Mouse (Mus musculus) right cerebral cortex, postnatal 25 days (tissue): ENCODE measurements around the gene Usp21.
"Not testable (repeated sequence)": the region's sequence is repeated elsewhere in the genome, so short reads cannot be mapped to it uniquely, and the experiment has no call there.

Experiments
- DNase-seq: peaks from one replicate; pipeline ENCODE4 v3.0.0; 2022

Gene Usp21

GRCm38 (mm10) chr1:171287136-171288081 lies at the start of gene Usp21:
Gene Usp21, minus strand, starts transcription at chr1:171287991.
- peak; percentile 95 for DNase-seq

DNA sequence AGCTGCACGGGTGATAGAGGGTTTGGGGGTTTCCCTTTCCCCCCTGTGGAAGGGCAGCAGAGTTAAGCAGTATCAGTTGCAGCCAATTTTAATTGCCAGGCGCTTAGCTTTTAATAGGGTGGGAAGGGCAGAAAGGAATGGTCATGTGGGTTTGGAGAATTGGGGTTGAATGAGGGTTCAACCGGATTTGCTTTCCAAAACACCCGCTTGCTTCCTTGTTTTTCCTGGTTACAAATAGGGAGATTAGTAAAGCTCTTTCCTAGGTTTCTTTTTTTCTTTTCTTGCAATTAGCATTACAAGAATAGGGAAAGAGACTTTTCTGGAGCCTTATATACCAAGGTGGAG lies 42.4 kb upstream of the Usp21 start:
- DNase-seq = no peak

GRCm38 (mm10) chr1:171329433-171330215 lies 41.8 kb upstream of the Usp21 start:
- DNase-seq = peak; percentile 34

- peak; percentile 93 for DNase-seq
These were observed 41.1 kb upstream of the Usp21 start, which contains the start of gene Dedd for GRCm38 (mm10) chr1:171328839-171329432. Gene Dedd, plus strand, starts transcription at chr1:171329145.

DNA sequence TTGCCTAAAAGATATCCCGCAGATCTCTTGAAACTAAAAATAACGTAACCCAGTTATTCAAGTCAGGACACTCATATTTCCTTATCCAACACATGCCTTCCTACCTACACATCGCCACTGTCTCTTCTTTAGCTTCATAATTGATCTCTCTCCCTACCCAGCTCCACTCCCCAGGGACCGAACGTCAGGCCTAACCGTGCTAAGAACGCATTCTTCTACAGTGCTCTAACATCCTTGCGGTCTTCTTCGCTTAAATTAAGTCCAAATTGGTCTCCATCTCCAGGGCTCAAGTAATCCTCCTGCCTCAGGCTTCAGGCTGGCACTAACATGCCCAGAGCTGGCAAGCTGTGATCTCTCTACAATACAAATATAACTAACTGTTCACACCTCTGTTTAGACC lies 40.5 kb upstream of the Usp21 start:
- no peak for DNase-seq

DNA sequence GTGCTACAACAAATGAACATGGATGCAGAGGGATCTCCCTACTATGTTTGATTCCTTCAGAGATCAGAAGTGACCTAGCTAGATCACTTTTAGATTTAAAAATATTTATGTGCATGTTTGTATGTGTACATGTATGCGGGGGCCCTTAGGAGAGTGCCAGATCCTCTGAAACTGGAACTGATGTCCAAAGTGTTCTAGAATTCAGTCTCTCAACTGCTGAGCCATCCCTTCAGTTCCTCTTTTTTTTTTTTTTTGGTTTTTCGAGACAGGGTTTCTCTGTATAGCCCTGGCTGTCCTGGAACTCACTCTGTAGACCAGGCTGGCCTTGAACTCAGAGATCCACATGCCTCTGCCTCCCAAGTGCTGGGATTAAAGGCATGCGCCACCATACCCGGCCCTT lies 38.8 kb upstream of the Usp21 start:
- not testable (repeated sequence) for DNase-seq

DNA sequence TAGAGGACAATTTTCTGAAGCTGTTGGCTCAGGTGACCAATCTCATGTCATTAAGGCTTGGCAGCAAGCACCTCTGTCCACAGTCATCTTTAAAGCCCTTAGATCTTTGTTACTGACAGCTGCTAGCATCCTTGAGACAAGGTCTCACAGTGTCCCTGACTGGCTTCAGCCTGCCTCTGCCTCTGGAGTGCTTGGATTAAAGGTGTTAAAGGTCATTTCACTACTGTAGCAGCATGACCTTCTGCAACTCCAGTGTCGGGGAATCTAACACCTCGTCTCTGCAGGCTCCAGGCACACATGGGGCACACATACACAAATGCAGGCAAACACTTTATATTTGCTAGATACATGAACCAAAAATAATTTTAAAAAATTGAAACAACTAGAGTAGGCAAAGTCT lies 37.8 kb upstream of the Usp21 start:
- no peak for DNase-seq

GRCm38 (mm10) chr1:171322012-171322411 lies 34.2 kb upstream of the Usp21 start:
- no peak for DNase-seq

DNA sequence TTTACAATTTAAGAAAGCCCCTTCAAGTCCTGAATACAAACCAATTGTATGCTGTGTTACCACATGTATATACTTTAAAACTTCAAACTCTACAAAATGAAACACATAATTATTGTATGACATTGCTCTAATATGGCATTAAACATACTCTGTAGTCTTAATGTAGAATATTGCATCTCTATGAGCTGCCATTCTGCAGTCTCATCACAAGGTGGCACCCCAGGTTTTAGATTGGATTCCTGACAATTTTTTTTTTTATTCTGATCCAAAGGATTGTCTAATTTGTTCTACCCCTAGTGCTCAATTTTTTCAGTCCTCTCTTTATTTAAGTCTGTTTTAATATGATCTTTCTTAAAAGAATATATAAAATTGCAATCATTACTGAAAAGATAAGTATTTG lies 33.6 kb upstream of the Usp21 start:
- no peak for DNase-seq

- no peak for DNase-seq
These were observed 32.4 kb upstream of the Usp21 start for GRCm38 (mm10) chr1:171320151-171320550.

DNA sequence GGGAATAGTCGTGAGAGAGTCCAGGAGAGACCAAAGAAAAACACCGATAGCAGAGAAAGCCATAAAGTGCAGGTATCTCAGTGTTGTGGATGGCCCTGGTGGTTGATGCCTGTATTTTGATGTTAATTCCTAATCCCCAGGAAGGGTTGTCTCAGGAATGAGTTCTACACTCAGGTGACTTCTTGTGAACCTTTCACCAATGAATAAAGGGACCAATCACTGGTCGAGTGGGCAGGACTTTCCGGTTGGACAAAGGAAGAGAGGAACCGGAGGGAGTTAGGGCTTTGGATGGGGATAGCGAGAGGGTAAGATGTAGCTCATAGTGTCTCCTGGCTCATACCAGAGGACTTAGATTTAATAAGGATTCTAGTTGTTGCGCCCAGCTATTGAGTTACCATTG lies 32.0 kb upstream of the Usp21 start:
- DNase-seq = no peak

GRCm38 (mm10) chr1:171309321-171309720 lies 21.5 kb upstream of the Usp21 start:
- no peak for DNase-seq

GRCm38 (mm10) chr1:171306157-171306556 lies 18.4 kb upstream of the Usp21 start:
- not testable (repeated sequence) for DNase-seq

DNA sequence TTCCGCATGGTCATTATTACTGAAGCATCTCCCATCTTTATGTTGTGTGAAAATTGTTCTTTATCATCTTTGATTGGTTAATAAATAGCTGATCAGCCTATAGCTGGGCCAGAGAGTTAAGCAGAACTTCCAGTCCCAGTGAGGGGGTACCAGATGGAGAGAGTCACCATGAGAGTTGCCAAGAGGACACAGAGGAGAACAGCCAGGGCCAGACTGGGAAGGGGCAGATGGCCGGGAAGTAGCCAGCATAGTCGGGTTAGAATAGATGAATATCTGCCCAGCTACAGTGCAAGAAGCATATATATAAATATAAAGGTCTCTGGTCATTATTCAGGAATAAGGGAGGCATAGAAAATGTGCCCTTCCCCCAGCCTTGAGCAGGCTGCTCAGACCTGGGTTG lies 10.4 kb upstream of the Usp21 start:
- no peak for DNase-seq

DNA sequence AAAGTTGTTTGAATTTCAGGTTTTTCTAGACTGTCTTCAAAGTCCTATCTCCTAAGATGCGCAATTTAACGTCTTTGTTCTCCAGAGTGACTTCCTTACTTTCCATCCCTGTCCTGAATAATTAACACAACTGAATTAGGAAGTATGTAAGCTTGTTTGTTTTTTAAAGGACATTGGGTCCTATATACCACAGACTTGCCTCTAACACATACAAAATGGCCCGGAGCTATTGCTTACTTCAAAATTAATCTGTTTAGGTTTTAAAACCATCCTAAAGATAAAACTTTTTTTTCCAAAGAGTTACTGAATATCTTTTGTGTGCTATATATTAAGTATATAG lies 7.2 kb upstream of the Usp21 start:
- DNase-seq = no peak

GRCm38 (mm10) chr1:171294298-171295062 lies 6.7 kb upstream of the Usp21 start, which contains the start of gene Ufc1:
Gene Ufc1, minus strand, starts transcription at chr1:171295024.
- DNase-seq = peak; percentile 84

DNA sequence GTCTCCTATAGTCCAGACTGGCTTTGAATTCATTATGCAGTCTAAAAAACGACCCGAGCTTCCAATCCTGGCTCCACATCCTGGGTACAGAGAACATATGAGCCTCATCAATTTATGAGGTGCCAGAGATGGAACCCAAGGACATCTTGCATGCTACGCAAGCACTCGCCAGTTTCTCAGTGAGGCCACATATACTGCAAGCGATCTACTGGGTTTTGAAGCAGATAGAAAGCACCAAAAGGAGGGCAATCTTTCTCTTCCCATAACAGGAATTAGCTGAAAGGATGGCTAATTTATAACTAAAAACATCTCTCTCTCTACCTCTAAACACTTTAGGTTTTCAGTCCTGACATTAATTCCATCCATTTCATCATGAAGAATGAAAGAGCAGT lies 6.1 kb upstream of the Usp21 start:
- no peak for DNase-seq

DNA sequence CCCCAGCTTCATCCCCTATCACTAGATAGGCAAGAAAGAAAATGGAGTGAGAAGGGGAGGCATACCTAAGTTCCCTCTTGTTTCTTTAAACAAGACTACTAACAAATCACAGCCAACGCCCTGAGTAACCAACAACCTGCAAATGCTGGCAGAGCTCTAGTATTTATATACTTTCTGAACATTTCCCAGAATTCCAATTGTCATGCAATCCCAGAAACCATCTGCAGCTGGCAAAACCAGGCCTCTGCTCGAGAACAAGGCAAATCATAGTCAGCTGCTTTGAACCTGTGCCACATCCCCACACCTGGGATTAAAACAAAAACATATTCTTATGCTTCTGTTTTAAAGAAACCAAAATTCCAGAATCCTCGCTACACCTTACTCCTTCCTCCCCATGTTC lies 5.6 kb upstream of the Usp21 start:
- no peak for DNase-seq

GRCm38 (mm10) chr1:171288328-171288727 lies 537 bp upstream of the Usp21 start:
- DNase-seq = no peak

GRCm38 (mm10) chr1:171286517-171286916 lies 1.3 kb downstream of the Usp21 start:
- no peak for DNase-seq

DNA sequence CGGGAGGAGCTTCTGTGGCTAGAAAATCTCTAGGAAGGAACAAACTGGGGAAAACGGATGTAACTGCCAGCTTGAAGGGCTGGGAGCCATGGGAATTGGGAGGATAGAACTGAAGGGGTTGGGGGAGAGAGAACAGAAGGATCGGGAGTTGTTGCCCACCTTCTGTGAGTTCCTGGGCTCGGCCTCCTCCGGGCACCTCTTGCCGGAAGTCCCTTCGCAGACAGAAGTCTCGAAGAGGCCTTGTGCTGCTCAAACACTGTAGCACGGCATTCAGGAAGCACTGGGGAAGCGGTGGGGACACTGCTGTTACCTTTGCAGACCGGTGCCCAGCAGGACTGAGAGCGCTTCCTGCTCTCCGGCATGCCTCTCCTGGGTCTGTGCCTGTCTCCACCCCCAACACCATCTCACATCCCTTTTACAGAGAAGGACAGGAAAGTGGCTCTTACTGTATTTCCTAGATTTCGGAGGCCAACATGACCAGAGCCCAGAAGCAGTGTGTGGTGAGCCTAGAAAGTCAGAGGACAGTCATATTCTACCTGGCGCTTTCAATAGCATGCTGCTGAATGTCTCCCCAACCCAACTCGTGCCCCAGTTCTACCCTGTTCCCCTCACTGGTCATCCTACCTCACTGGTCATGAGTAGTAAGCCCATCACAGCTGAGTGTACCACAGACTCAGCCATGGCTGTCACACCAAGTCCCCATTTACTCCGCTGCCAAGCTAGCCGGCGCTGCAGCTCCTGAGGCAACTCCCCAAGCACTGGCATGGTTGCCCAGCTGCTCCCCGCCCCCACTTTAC lies 2.5 kb downstream of the Usp21 start:
- DNase-seq = no peak

- no peak for DNase-seq
These were observed 3.3 kb downstream of the Usp21 start for GRCm38 (mm10) chr1:171284491-171284890.
